Mouse (Mus musculus) forebrain, embryonic 10.5 days (tissue): ENCODE measurements around the gene Rftn2. TPM values are rescaled to one million over a fixed set of nuclear protein-coding genes. Genes with fewer than 3 reads are reported as not detected.

ENCODE experiments used
- DNase-seq: peaks from one replicate; pipeline ENCODE4 v3.0.0-alpha.2; 2017; ENCODE audit warnings: low spot score; ENCODE audit errors: extremely low spot score
- H3K27ac ChIP-seq: fragments of 300-500 bp; sonication (generic); 2 replicates; pipeline ENCODE4 v1.5.1; 2016; ENCODE audit warnings: mild to moderate bottlenecking
- H3K27me3 ChIP-seq: fragments of 300-500 bp; sonication (generic); 2 replicates; pipeline ENCODE4 v1.6.1; 2016; ENCODE audit warnings: mild to moderate bottlenecking; ENCODE audit not compliant: poor library complexity, severe bottlenecking
- H3K36me3 ChIP-seq: fragments of 300-500 bp; sonication (generic); replicated peaks from 2 replicates; pipeline ENCODE4 v1.6.1; 2016; ENCODE audit warnings: mild to moderate bottlenecking, moderate library complexity
- H3K4me1 ChIP-seq: fragments of 300-500 bp; sonication (generic); 2 replicates; pipeline ENCODE4 v1.6.1; 2016
- H3K4me3 ChIP-seq: fragments of 300-500 bp; sonication (generic); 2 replicates; pipeline ENCODE4 v1.5.1; 2016; ENCODE audit warnings: mild to moderate bottlenecking, moderate library complexity
- H3K9me3 ChIP-seq: fragments of 300-500 bp; sonication (generic); 2 replicates; pipeline ENCODE4 v1.6.1; 2016; ENCODE audit warnings: mild to moderate bottlenecking, moderate library complexity
- WGBS: fragments of 180-500 bp; shearing (Covaris S2); methylation state at CpG from one replicate; pipeline ENCODE4 v1.1.7; 2016; 5-methylcytosine and 5-hydroxymethylcytosine counted together
- polyA plus RNA-seq: library from polyadenylated mRNA; unstranded; fragments of >200 nt; fragmentation: Nextera tagmentation; extraction: Ambion mirVana; gene quantifications from 2 replicates; pipeline ENCODE4 v1.2.1, GENCODE M21; 2016

Gene Rftn2
- polyA plus RNA-seq, 1 experiment from 2014 or later, result 6.2 TPM

GRCm38 (mm10) chr1:55158821-55159220 lies 67.8 kb downstream of the Rftn2 start:
- H3K4me1 ChIP-seq, result no peaks in the 10 kb centered on the region
- peaks cover 48% of the 10 kb centered on the region for H3K36me3 ChIP-seq
- WGBS, result 92% methylated on average over 8 of the region's 8 CpGs
- no peaks in the 10 kb centered on the region for H3K9me3 ChIP-seq
- no peak overlapping the region for H3K4me3 ChIP-seq
- H3K27me3 ChIP-seq, result no peaks in the 10 kb centered on the region
- no peak overlapping the region for H3K27ac ChIP-seq
- no peak for DNase-seq

DNA sequence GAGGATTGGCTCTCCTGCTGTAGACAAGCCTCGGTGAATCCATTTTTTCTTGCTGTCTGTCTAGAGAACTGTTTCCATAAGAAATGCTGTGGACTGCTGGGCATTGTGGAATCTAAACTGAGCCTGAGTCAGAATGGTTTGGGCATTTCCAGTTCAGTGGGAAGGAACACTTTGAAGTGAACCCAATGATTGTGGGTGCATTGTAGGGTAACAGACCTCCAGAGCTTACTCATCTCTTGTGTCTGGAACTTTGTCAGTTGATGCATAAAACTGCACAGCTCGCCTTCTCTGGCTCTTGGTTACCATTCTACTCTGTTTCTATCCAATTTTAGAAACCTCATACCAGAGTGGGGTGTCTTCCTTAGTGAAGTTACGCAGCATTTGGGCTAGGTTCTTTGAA lies 68.4 kb downstream of the Rftn2 start:
- H3K27me3 ChIP-seq, result no peaks in the 10 kb centered on the region
- H3K4me3 ChIP-seq, result no peak overlapping the region
- WGBS, result 92% methylated on average over 3 of the region's 3 CpGs
- DNase-seq, result no peak
- no peaks in the 10 kb centered on the region for H3K9me3 ChIP-seq
- no peak overlapping the region for H3K27ac ChIP-seq
- no peaks in the 10 kb centered on the region for H3K4me1 ChIP-seq
- peaks cover 53% of the 10 kb centered on the region for H3K36me3 ChIP-seq

- DNase-seq, result no peak
- H3K9me3 ChIP-seq, result no peaks in the 10 kb centered on the region
- H3K27me3 ChIP-seq, result no peaks in the 10 kb centered on the region
- H3K36me3 ChIP-seq, result peaks cover 62% of the 10 kb centered on the region
- WGBS, result 91% methylated on average over 4 of the region's 4 CpGs
- H3K4me3 ChIP-seq, result no peak overlapping the region
- H3K27ac ChIP-seq, result no peak overlapping the region
- H3K4me1 ChIP-seq, result no peaks in the 10 kb centered on the region
These were observed 69.3 kb downstream of the Rftn2 start for GRCm38 (mm10) chr1:55157329-55157728.

DNA sequence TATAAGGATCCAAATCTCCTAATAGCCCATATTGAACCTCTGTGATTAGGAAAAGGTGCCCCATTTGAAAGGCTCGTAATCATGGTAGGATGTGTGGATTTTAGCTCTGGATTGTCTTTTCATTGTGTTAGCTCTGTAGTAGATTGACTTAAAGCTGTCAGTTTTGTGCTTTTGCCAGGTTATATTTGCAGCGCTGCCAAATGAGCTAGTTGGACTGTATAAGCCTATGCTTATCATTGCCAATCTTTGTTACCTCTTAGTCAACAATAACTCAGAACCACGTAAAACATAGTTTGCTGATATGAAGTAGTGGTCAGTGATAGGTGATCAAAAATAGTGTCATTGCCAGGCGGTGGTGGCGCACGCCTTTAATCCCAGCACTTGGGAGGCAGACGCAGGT lies 81.0 kb downstream of the Rftn2 start:
- DNase-seq, result no peak
- no peaks in the 10 kb centered on the region; the same call in 1 of the 2 replicates for H3K9me3 ChIP-seq
- H3K27me3 ChIP-seq, result no peaks in the 10 kb centered on the region
- no peak overlapping the region for H3K4me3 ChIP-seq
- peaks cover 86% of the 10 kb centered on the region for H3K36me3 ChIP-seq
- H3K27ac ChIP-seq, result no peak overlapping the region
- WGBS, result 95% methylated on average over 7 of the region's 7 CpGs
- H3K4me1 ChIP-seq, result no peaks in the 10 kb centered on the region

- H3K36me3 ChIP-seq, result peaks cover 85% of the 10 kb centered on the region
- no peaks in the 10 kb centered on the region; the same call in 1 of the 2 replicates for H3K9me3 ChIP-seq
- no peaks in the 10 kb centered on the region for H3K27me3 ChIP-seq
- H3K4me3 ChIP-seq, result no peak overlapping the region
- no peaks in the 10 kb centered on the region for H3K4me1 ChIP-seq
- no peak overlapping the region for H3K27ac ChIP-seq
- DNase-seq, result no peak
- 94% methylated on average over 4 of the region's 4 CpGs for WGBS
These were observed 82.2 kb downstream of the Rftn2 start for GRCm38 (mm10) chr1:55144338-55144737.

- DNase-seq, result no peak
- H3K4me1 ChIP-seq, result peaks cover 22% of the 10 kb centered on the region
- H3K4me3 ChIP-seq, result no peak overlapping the region
- no peak overlapping the region for H3K27ac ChIP-seq
- H3K36me3 ChIP-seq, result peaks cover 59% of the 10 kb centered on the region
- no peaks in the 10 kb centered on the region for H3K27me3 ChIP-seq
- H3K9me3 ChIP-seq, result no peaks in the 10 kb centered on the region
- 94% methylated on average over 1 of the region's 1 CpGs for WGBS
These were observed 90.7 kb downstream of the Rftn2 start for GRCm38 (mm10) chr1:55135846-55136245.

GRCm38 (mm10) chr1:55134301-55134700 lies 92.3 kb downstream of the Rftn2 start:
- no peaks in the 10 kb centered on the region for H3K9me3 ChIP-seq
- peaks cover 44% of the 10 kb centered on the region for H3K36me3 ChIP-seq
- WGBS, result 93% methylated on average over 3 of the region's 3 CpGs

DNA sequence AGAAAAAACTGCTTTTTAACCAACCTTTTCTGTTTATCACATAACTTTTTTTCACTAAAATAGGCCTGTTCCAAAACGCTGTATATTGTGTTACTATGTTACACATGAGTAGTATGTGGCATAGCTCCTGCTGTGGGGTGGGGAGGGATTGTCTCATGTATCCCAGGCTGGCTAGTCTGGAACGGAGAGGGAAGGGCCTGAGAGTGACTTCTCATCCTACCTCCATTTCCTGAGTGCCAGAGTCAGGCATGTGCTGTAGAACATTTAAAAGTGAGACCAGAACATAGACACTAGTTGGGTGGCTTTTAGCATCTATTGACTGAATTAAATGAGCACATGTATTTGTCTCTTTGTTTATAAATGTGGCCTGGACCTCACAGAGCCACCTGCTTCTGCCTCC lies 93.4 kb downstream of the Rftn2 start:
- Histone ChIP-seq H3K27me3 (no peaks in the 10 kb centered on the region), H3K27ac (no peak overlapping the region), H3K36me3 (peaks cover 35% of the 10 kb centered on the region), H3K4me1 (peaks cover 28% of the 10 kb centered on the region), H3K9me3 (no peaks in the 10 kb centered on the region), H3K4me3 (no peak overlapping the region)
- no peak for DNase-seq
- WGBS, result 79% methylated on average over 2 of the region's 2 CpGs

More at GRCm38 (mm10) chr1:55134301-55134700, 92.3 kb downstream of the Rftn2 start:
- peaks cover 28% of the 10 kb centered on the region for H3K4me1 ChIP-seq
- H3K4me3 ChIP-seq, result no peak overlapping the region
- H3K27me3 ChIP-seq, result no peaks in the 10 kb centered on the region
- no peak overlapping the region for H3K27ac ChIP-seq
- no peak for DNase-seq

- no peaks in the 10 kb centered on the region for H3K27me3 ChIP-seq
- peaks cover 28% of the 10 kb centered on the region for H3K4me1 ChIP-seq
- no peak overlapping the region for H3K27ac ChIP-seq
- no peak for DNase-seq
- no peaks in the 10 kb centered on the region for H3K9me3 ChIP-seq
- WGBS, result 89% methylated on average over 4 of the region's 4 CpGs
- peaks cover 26% of the 10 kb centered on the region for H3K36me3 ChIP-seq
- peak overlapping the region; percentile 100 for H3K4me3 ChIP-seq
These were observed 94.3 kb downstream of the Rftn2 start for GRCm38 (mm10) chr1:55132308-55132707.

- no peak for DNase-seq
- H3K36me3 ChIP-seq, result peaks cover 20% of the 10 kb centered on the region
- H3K9me3 ChIP-seq, result no peaks in the 10 kb centered on the region
- H3K27ac ChIP-seq, result peak overlapping the region; percentile 99
- peaks cover 28% of the 10 kb centered on the region for H3K4me1 ChIP-seq
- H3K27me3 ChIP-seq, result no peaks in the 10 kb centered on the region
- H3K4me3 ChIP-seq, result peak overlapping the region; percentile 100
- WGBS, result under 1% methylated on average over 47 of the region's 47 CpGs
These were observed 95.1 kb downstream of the Rftn2 start for GRCm38 (mm10) chr1:55131424-55132014.

DNA sequence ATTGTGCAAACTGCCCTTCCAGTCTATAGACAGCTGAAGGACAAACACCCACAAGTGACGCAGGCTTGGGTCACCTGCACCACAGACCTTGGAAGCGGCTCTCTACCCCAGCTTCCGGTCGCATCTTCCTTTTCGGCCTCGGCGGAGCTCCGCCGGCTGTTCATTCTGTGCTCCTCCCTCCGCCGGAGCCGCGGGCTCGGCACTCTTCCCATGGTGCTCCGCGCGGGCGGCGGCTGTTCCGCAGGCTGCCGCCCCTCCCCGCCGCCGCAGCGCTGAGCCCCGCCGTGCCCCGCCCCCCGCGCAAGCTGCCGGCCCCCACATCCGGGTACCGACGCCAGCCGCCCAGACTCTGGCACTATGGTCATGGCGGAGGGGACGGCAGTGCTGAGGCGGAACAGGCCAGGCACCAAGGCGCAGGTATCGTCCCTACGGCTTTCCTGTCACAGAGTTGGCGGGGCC lies 95.6 kb downstream of the Rftn2 start, which contains the start of gene Mob4:
Gene Mob4, plus strand, starts transcription at position 289 of the 459 bp plus-strand sequence.
- Histone ChIP-seq H3K27me3 (no peaks in the 10 kb centered on the region), H3K36me3 (peaks cover 19% of the 10 kb centered on the region), H3K9me3 (no peaks in the 10 kb centered on the region), H3K4me3 (peak within 1 kb of the TSS; percentile 100), H3K4me1 (peaks cover 28% of the 10 kb centered on the region), H3K27ac (peak within 1 kb of the TSS; percentile 99)
- under 1% methylated on average over 42 of the region's 42 CpGs for WGBS
- peak; percentile 91 for DNase-seq

DNA sequence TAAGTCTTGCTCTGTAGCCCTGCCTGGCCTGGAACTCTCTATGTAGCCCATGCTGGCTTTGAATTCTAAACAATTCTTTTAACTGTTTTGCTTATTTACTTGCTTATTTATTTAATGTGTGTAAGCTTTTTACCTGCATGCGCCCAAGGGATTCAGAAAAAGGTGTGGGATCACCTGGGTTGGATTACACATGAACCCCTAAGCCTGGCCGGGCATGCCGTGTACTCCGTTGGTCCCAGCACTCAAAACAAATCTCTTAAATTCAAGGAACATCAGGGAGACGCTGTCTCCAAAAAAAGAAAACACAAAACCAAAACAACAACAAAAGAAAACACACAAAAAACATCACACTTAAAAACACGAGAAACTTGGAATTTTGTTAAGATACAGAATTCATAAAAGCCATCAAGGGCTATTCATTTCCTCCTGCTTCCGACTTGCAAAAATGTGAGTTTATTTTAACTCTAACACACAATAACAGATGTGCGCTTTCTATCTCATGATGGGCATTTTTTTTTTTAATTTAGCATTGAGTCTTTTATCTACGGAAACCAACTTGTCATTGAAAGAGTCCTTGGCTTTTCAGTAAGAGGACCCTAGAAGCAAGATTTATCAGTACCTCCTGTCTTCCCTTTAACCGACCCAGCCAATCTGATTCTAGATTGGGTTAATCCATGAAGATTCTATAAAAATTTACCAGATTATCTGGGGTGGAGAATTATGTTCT lies 96.2 kb downstream of the Rftn2 start:
- DNase-seq, result no peak
- H3K36me3 ChIP-seq, result peaks cover 13% of the 10 kb centered on the region
- 75% methylated on average over 10 of the region's 10 CpGs for WGBS
- H3K9me3 ChIP-seq, result no peaks in the 10 kb centered on the region
- peaks cover 28% of the 10 kb centered on the region for H3K4me1 ChIP-seq
- H3K27ac ChIP-seq, result peak overlapping the region; percentile 99
- H3K27me3 ChIP-seq, result no peaks in the 10 kb centered on the region
- peak overlapping the region; percentile 100 for H3K4me3 ChIP-seq

DNA sequence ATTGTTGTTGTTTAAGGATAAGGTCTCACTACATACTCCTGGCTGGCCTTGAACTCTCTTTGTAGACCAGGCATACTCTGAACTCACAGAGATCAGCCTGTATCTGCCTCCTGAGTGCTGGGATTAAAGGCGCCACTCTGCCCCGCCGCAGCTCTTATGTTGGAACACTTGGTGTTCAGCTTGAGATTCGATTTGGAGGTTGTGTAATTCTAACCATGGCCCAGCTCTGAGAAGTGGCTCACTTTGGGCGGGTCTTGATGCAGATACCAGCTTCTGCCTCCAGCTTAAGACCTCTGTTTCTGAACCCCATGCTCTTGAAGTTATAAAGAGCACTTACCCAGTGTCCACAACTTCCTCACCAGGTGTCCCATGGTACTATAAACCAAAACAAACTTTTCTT lies 96.9 kb downstream of the Rftn2 start:
- H3K9me3 ChIP-seq, result peaks cover 3% of the 10 kb centered on the region; the same call in 1 of the 2 replicates
- 97% methylated on average over 5 of the region's 5 CpGs for WGBS
- no peak overlapping the region for H3K27ac ChIP-seq
- peaks cover 28% of the 10 kb centered on the region for H3K4me1 ChIP-seq
- no peak overlapping the region for H3K4me3 ChIP-seq
- peaks cover 6% of the 10 kb centered on the region for H3K36me3 ChIP-seq
- no peaks in the 10 kb centered on the region for H3K27me3 ChIP-seq
- DNase-seq, result no peak
